Mouse (Mus musculus): ENCODE measurements around the gene Spdya. TPM values are rescaled to one million over a fixed set of nuclear protein-coding genes. Genes with fewer than 3 reads are reported as not detected.
A peak's percentile ranks its signal among the peaks of the same experiment; 100 is the strongest.

The Spdya gene
- total and polyA plus RNA-seq, 3 experiments = 0.23 to 0.46 TPM; not detected in 1

DNA sequence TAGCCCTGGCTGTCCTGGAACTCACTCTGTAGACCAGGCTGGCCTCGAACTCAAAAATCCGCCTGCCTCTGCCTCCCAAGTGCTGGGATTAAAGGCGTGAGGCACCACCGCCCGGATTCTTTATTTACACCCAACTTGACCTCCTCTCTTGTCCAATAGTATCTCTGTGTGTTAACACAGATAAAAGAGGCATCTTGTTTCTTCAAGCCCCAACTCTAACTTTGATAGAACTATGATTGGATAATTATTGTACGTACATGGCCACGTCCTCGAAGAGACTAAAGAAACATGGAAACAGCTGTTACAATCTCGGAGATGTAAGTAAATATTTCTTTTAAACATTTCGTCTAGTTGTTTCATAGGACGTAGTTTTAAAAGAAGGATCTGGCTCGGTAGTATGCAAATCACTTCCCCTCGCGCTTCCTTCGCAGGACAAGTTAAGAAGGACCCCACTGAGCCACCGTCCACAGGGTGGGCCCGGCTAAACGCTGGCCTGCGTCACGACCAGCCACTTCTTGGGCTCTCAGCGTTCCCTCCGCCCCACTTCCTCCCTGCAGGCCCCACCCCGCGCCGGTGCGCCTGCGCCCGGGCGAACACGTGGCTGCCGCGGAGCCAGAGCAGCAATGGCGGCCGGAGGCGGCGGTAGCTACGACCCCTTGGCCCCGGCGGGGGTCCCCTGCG, 63.9 kb downstream of the Spdya start, which contains the start of gene Wdr43 (continued):
- TF ChIP-seq NRF1 (IDR thresholded peaks at IDR 0.05; ENCODE audit: insufficient read depth, low read depth, low read length, poor library complexity, severe bottlenecking) (peak; percentile 96), JUND (IDR thresholded peaks at IDR 0.05; ENCODE audit: low read depth, low read length) (no peak), GATA1 (IDR thresholded peaks at IDR 0.05; ENCODE audit: low read depth, low read length) (peak; percentile 56), MAZ (IDR thresholded peaks at IDR 0.05; ENCODE audit: low read depth, low read length) (peak; percentile 82; the same call in 1 of the 2 replicates), TCF12 (IDR thresholded peaks at IDR 0.05; ENCODE audit: low read depth, low read length) (peak; percentile 73), UBTF (IDR thresholded peaks at IDR 0.05; ENCODE audit: borderline replicate concordance, insufficient read depth, low read depth, low read length) (no peak), RAD21 (IDR thresholded peaks at IDR 0.05; ENCODE audit: low read depth, low read length) (no peak), USF2 (IDR thresholded peaks at IDR 0.05; ENCODE audit: borderline replicate concordance in 1 of 2, insufficient read depth in 1 of 2, low read depth in 1 of 2, low read length in 2 of 2) (no peak), TAL1 (IDR thresholded peaks at IDR 0.05; ENCODE audit: low read length) (no peak), SIN3A (IDR thresholded peaks at IDR 0.05; ENCODE audit: low read length) (peak; percentile 97), POLR2AphosphoS5 (IDR thresholded peaks at IDR 0.05; ENCODE audit: borderline replicate concordance, low read depth, low read length) (no peak), BHLHE40 (IDR thresholded peaks at IDR 0.05; ENCODE audit: borderline replicate concordance, low read depth, low read length) (no peak), CHD2 (IDR thresholded peaks at IDR 0.05; ENCODE audit: low read length) (no peak), CHD1 (IDR thresholded peaks at IDR 0.05; ENCODE audit: low read depth, low read length) (no peak), HCFC1 (IDR thresholded peaks at IDR 0.05; ENCODE audit: low read depth, low read length) (peak; percentile 92), USF1 (IDR thresholded peaks at IDR 0.05; ENCODE audit: low read depth, low read length) (peak; percentile 92), E2F4 (IDR thresholded peaks at IDR 0.05; ENCODE audit: borderline replicate concordance, low read depth, low read length) (no peak), POLR2AphosphoS2 (IDR thresholded peaks at IDR 0.05; ENCODE audit: low read length) (peak; percentile 73; the same call in 1 of the 2 replicates)

DNA sequence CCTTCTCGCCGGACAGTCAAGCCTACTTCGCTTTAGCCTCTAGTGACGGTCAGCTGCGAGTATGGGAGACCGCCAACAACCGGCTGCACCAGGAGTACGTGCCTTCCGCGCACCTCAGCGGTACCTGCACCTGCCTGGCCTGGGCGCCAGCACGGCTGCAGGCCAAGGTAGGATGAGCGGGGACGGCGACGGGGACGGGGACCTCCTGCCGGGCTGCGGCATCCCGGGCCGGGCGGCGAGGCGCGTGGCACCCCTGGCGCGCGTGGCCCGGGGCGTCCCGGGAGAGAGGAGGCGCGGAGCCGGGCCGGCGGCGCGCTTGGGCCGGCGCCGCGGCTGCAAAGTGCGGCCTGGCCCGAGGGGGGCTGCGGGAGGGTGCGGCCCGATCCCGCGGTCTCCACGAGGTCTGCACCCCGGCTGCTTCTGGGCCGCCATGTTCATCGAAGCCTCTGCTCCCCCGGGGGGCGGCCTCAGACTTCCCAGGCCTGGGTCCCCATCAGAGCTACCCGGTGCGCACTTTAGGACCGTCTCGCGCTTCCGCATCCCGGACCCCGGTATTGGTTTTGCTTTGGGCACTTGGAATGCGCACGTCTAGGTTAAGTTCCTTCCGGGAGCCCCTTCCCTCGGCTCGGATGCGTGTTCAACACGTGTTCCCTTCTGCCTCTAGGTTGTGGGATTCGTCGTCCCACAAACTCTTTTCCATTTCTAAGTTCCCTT, 64.6 kb downstream of the Spdya start:
- H3K27me3 ChIP-seq (ENCODE audit: control insufficient read depth in 1 of 2, insufficient read depth in 2 of 2, low read length in 2 of 2) = no peaks in the 10 kb centered on the region
- peaks cover 54% of the 10 kb centered on the region for H3K79me2 ChIP-seq (ENCODE audit: control insufficient read depth, insufficient read depth, low read length, poor library complexity)
- H3K27ac ChIP-seq (ENCODE audit: control insufficient read depth, low read depth, low read length) = peak overlapping the region; percentile 70
- H3K9me3 ChIP-seq (replicated peaks; ENCODE audit: insufficient read depth, low read length) = no peaks in the 10 kb centered on the region
- peak overlapping the region; percentile 95 for H3K9ac ChIP-seq (ENCODE audit: control insufficient read depth, low read depth, low read length, poor library complexity, severe bottlenecking)
- peak overlapping the region; percentile 84 to 90 for H3K4me3 ChIP-seq (ENCODE audit: control insufficient read depth in 1 of 2, insufficient read depth in 1 of 2, low read depth in 2 of 2, low read length in 2 of 2)
- DNase-seq (ENCODE audit: low read depth, low spot score) = peak; percentile 66
- H3K36me3 ChIP-seq (ENCODE audit: control insufficient read depth in 1 of 2, insufficient read depth in 2 of 2, low read length in 2 of 2) = peaks cover 15 to 28% of the 10 kb centered on the region in 2 experiments
- H3K4me1 ChIP-seq (ENCODE audit: control insufficient read depth in 1 of 2, insufficient read depth in 2 of 2, low read length in 2 of 2) = peaks cover 9 to 14% of the 10 kb centered on the region in 2 experiments
- TF ChIP-seq UBTF (IDR thresholded peaks at IDR 0.05; ENCODE audit: borderline replicate concordance, insufficient read depth, low read depth, low read length) (no peak), MXI1 (IDR thresholded peaks at IDR 0.05; ENCODE audit: low read depth, low read length) (no peak; the same call in 1 of the 2 replicates), TCF12 (IDR thresholded peaks at IDR 0.05; ENCODE audit: low read depth, low read length) (no peak), ZC3H11A (IDR thresholded peaks at IDR 0.05; ENCODE audit: low read depth, low read length) (no peak), USF1 (IDR thresholded peaks at IDR 0.05; ENCODE audit: low read depth, low read length) (0 out of 2 replicates have a peak, but pooled peaks have one; percentile 14), USF2 (IDR thresholded peaks at IDR 0.05; ENCODE audit: borderline replicate concordance in 1 of 2, insufficient read depth in 1 of 2, low read depth in 1 of 2, low read length in 2 of 2) (no peak), HCFC1 (IDR thresholded peaks at IDR 0.05; ENCODE audit: low read depth, low read length) (peak; percentile 29; the same call in 1 of the 2 replicates), NRF1 (IDR thresholded peaks at IDR 0.05; ENCODE audit: insufficient read depth, low read depth, low read length, poor library complexity, severe bottlenecking) (peak; percentile 9; the same call in 1 of the 2 replicates), TAL1 (IDR thresholded peaks at IDR 0.05; ENCODE audit: low read length) (no peak), POLR2AphosphoS5 (IDR thresholded peaks at IDR 0.05; ENCODE audit: borderline replicate concordance, low read depth, low read length) (no peak), ETS1 (IDR thresholded peaks at IDR 0.05; ENCODE audit: low read depth, low read length) (peak; percentile 28; the same call in 1 of the 2 replicates)
